Mouse (Mus musculus) midbrain, embryonic 16.5 days (tissue): Measurements from ENCODE around the gene Klf13. TPM values are rescaled to one million over a fixed set of nuclear protein-coding genes. Genes with fewer than 3 reads are reported as not detected.
A peak's percentile ranks its signal among the peaks of the same experiment; 100 is the strongest.

Experiments used
- ATAC-seq: fragments of 200-750 bp; cut with Nextera tagmentation; 2 replicates; pipeline ENCODE4 v1.8.0; 2017; ENCODE audit warnings: moderate TSS enrichment
- H3K27ac ChIP-seq: fragments of 300-500 bp; sonication (generic); 2 replicates; pipeline ENCODE4 v1.5.1; 2014; ENCODE audit warnings: mild to moderate bottlenecking, low read length, mixed read lengths
- H3K27me3 ChIP-seq: fragments of 300-500 bp; sonication (generic); 2 replicates; pipeline ENCODE4 v1.6.1; 2014; ENCODE audit warnings: low read depth, low read length, mixed read lengths; ENCODE audit not compliant: control insufficient read depth, insufficient read depth
- H3K36me3 ChIP-seq: fragments of 300-500 bp; sonication (generic); 2 replicates; pipeline ENCODE4 v1.6.1; 2014; ENCODE audit warnings: mild to moderate bottlenecking, low read length, moderate library complexity, mixed read lengths; ENCODE audit not compliant: control insufficient read depth, insufficient read depth
- H3K4me1 ChIP-seq: fragments of 300-500 bp; sonication (generic); 2 replicates; pipeline ENCODE4 v1.6.1; 2014; ENCODE audit warnings: mild to moderate bottlenecking, low read length, mixed read lengths; ENCODE audit not compliant: control insufficient read depth, insufficient read depth
- H3K4me2 ChIP-seq: fragments of 300-500 bp; sonication (generic); 2 replicates; pipeline ENCODE4 v1.6.1; 2014; ENCODE audit warnings: mild to moderate bottlenecking, low read length, mixed read lengths
- H3K4me3 ChIP-seq: fragments of 300-500 bp; sonication (generic); 2 replicates; pipeline ENCODE4 v1.5.1; 2014; ENCODE audit warnings: low read depth, mild to moderate bottlenecking, low read length, moderate library complexity, mixed read lengths
- H3K9ac ChIP-seq: fragments of 300-500 bp; sonication (generic); 2 replicates; pipeline ENCODE4 v1.6.1; 2014; ENCODE audit warnings: low read depth, low read length, mixed read lengths
- H3K9me3 ChIP-seq: fragments of 300-500 bp; sonication (generic); replicated peaks from 2 replicates; pipeline ENCODE4 v1.6.1; 2014; ENCODE audit warnings: mild to moderate bottlenecking, low read length, mixed read lengths; ENCODE audit not compliant: control insufficient read depth, poor library complexity, severe bottlenecking
- WGBS: fragments of 180-500 bp; shearing (Covaris S2); extraction: QIAGEN DNeasy Blood & Tissue Kit; methylation state at CpG from one replicate; pipeline ENCODE4 v1.1.7; 2014; 5-methylcytosine and 5-hydroxymethylcytosine counted together
- polyA plus RNA-seq: library from polyadenylated mRNA; unstranded; fragments of >200 nt; fragmentation: Nextera tagmentation; extraction: Ambion mirVana; gene quantifications from 2 replicates; pipeline ENCODE4 v1.2.1, GENCODE M21; 2015

The Klf13 gene
- polyA plus RNA-seq, 1 experiment from 2014 or later, result 21.6 TPM

- H3K4me3 ChIP-seq, result no peak overlapping the region
- no peak overlapping the region for H3K27ac ChIP-seq
- H3K9ac ChIP-seq, result no peak overlapping the region
- H3K27me3 ChIP-seq, result no peaks in the 10 kb centered on the region
- H3K4me2 ChIP-seq, result no peak overlapping the region
- H3K36me3 ChIP-seq, result no peaks in the 10 kb centered on the region
- no peaks in the 10 kb centered on the region for H3K4me1 ChIP-seq
- ATAC-seq, result no peak
- 75% methylated on average over 12 of the region's 12 CpGs for WGBS
- H3K9me3 ChIP-seq, result no peaks in the 10 kb centered on the region
Observed at GRCm38 (mm10) chr7:63873880-63874279, 64.8 kb downstream of the Klf13 start.

GRCm38 (mm10) chr7:63871698-63872097 lies 67.0 kb downstream of the Klf13 start:
- Histone ChIP-seq H3K27ac (no peak overlapping the region), H3K4me3 (no peak overlapping the region), H3K4me1 (no peaks in the 10 kb centered on the region), H3K36me3 (no peaks in the 10 kb centered on the region), H3K9me3 (no peaks in the 10 kb centered on the region), H3K9ac (no peak overlapping the region), H3K27me3 (no peaks in the 10 kb centered on the region), H3K4me2 (no peak overlapping the region)
- no peak for ATAC-seq
- 85% methylated on average over 6 of the region's 6 CpGs for WGBS

- H3K9ac ChIP-seq, result no peak overlapping the region
- H3K4me2 ChIP-seq, result no peak overlapping the region
- no peak overlapping the region for H3K27ac ChIP-seq
- no peak overlapping the region for H3K4me3 ChIP-seq
- H3K9me3 ChIP-seq, result no peaks in the 10 kb centered on the region
- H3K27me3 ChIP-seq, result no peaks in the 10 kb centered on the region
- 63% methylated on average over 6 of the region's 6 CpGs for WGBS
- no peak for ATAC-seq
- H3K4me1 ChIP-seq, result no peaks in the 10 kb centered on the region
- no peaks in the 10 kb centered on the region for H3K36me3 ChIP-seq
Observed at GRCm38 (mm10) chr7:63868356-63868918, 70.3 kb downstream of the Klf13 start.

- Histone ChIP-seq H3K4me1 (no peaks in the 10 kb centered on the region), H3K27ac (no peak overlapping the region), H3K27me3 (no peaks in the 10 kb centered on the region), H3K36me3 (no peaks in the 10 kb centered on the region), H3K9me3 (no peaks in the 10 kb centered on the region), H3K9ac (no peak overlapping the region), H3K4me3 (no peak overlapping the region), H3K4me2 (no peak overlapping the region)
- 93% methylated on average over 4 of the region's 4 CpGs for WGBS
- ATAC-seq, result no peak
Observed at GRCm38 (mm10) chr7:63865911-63866310, 72.8 kb downstream of the Klf13 start.

GRCm38 (mm10) chr7:63863046-63863445 lies 75.7 kb downstream of the Klf13 start:
- H3K27me3 ChIP-seq, result no peaks in the 10 kb centered on the region
- no peak overlapping the region for H3K27ac ChIP-seq
- H3K9me3 ChIP-seq, result no peaks in the 10 kb centered on the region
- no peak overlapping the region for H3K4me2 ChIP-seq
- no peak for ATAC-seq
- no peak overlapping the region for H3K9ac ChIP-seq
- H3K4me3 ChIP-seq, result no peak overlapping the region
- H3K36me3 ChIP-seq, result no peaks in the 10 kb centered on the region
- H3K4me1 ChIP-seq, result no peaks in the 10 kb centered on the region
- 68% methylated on average over 1 of the region's 1 CpGs for WGBS

- Histone ChIP-seq H3K4me1 (no peaks in the 10 kb centered on the region), H3K4me2 (no peak overlapping the region), H3K27me3 (no peaks in the 10 kb centered on the region), H3K9me3 (no peaks in the 10 kb centered on the region), H3K36me3 (no peaks in the 10 kb centered on the region), H3K9ac (no peak overlapping the region), H3K4me3 (no peak overlapping the region), H3K27ac (no peak overlapping the region)
- ATAC-seq, result no peak
- WGBS, result 88% methylated on average over 6 of the region's 6 CpGs
Observed at GRCm38 (mm10) chr7:63861123-63861522, 77.6 kb downstream of the Klf13 start.

GRCm38 (mm10) chr7:63858571-63859152 lies 80.1 kb downstream of the Klf13 start:
- Histone ChIP-seq H3K4me3 (peak overlapping the region; percentile 31), H3K9ac (peak overlapping the region; percentile 47; the same call in 1 of the 2 replicates), H3K4me1 (no peaks in the 10 kb centered on the region), H3K36me3 (no peaks in the 10 kb centered on the region), H3K27me3 (no peaks in the 10 kb centered on the region), H3K9me3 (no peaks in the 10 kb centered on the region), H3K27ac (no peak overlapping the region), H3K4me2 (peak overlapping the region; percentile 61)
- ATAC-seq, result peak; percentile 74
- 5% methylated on average over 22 of the region's 22 CpGs for WGBS

- no peaks in the 10 kb centered on the region for H3K27me3 ChIP-seq
- no peak overlapping the region for H3K9ac ChIP-seq
- no peaks in the 10 kb centered on the region for H3K9me3 ChIP-seq
- no peaks in the 10 kb centered on the region for H3K36me3 ChIP-seq
- no peak overlapping the region for H3K4me2 ChIP-seq
- H3K27ac ChIP-seq, result no peak overlapping the region
- ATAC-seq, result peak; percentile 10; the same call in 1 of the 2 replicates
- no peak overlapping the region for H3K4me3 ChIP-seq
- H3K4me1 ChIP-seq, result no peaks in the 10 kb centered on the region
- 87% methylated on average over 17 of the region's 17 CpGs for whole genome bisulfite sequencing
Observed at GRCm38 (mm10) chr7:63857771-63858417, 80.8 kb downstream of the Klf13 start.

GRCm38 (mm10) chr7:63855283-63855682 lies 83.4 kb downstream of the Klf13 start:
- H3K9ac ChIP-seq, result no peak overlapping the region
- no peak overlapping the region for H3K27ac ChIP-seq
- no peaks in the 10 kb centered on the region for H3K9me3 ChIP-seq
- 84% methylated on average over 4 of the region's 4 CpGs for WGBS
- no peak overlapping the region for H3K4me2 ChIP-seq
- H3K4me3 ChIP-seq, result no peak overlapping the region
- H3K4me1 ChIP-seq, result no peaks in the 10 kb centered on the region
- no peaks in the 10 kb centered on the region for H3K27me3 ChIP-seq
- no peaks in the 10 kb centered on the region for H3K36me3 ChIP-seq
- ATAC-seq, result no peak
